8 mouse cellular contexts compared by ENCODE assay signal in the genomic region with DNA sequence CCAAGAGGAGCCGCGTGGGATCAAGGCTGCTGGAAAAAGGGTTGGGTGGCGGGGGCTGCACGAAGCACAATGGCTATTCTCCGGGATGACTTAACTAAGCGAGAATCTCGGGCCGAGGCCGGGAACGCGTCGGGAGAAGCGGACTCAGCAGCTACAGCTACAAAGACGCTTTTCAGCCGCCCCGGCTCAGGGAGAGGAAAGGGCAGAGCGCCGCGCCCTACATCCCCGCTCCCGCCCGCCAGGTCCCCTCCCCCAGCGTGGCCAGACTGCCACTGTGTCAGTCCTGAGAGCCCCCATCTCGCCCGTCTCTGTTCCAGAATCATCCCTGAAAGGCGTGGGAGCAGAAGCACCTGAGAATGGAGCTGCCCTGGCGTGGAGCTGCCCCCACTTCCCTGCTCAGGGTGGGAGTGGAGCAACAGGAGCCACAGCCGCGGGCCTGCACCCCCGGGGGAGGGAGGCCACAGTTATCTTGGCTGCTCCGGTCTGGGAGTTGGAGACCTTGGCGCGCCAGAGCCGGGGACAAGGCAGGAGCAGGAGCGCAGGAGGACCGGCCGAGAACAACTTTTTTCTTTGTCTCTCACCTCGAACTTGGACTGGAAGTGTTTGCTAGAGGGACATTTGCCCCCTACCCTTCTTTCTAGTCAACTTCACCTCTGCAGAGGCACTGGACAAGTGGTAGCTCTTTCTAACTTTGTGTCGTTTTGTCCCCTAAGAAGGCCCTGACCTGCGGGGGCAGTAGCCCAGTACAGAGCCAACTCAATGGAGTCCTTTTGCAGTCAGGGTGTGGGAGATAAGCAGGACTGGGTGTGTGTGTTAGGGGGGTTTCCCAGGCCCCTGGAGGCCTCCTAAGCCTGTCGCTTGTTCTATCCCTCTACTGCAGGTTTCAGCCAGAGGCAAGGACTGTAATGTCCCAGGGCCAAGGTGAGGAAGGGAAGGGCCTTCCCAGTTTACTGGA. TPM values are rescaled to one million over a fixed set of nuclear protein-coding genes. Genes with fewer than 3 reads are reported as not detected.
DNase-seq lines count a peak whose midpoint lies in the region; ATAC-seq lines count a peak whose summit lies in the region.

No protein-coding gene starts in this region.

- H3K4me3 ChIP-seq in forebrain, embryonic 11.5 days (ENCODE audit: low read depth, low read length): peak overlapping the region; percentile 27
- H3K4me3 ChIP-seq in intestine, embryonic 14.5 days (ENCODE audit: low read depth, low read length): peak overlapping the region; percentile 13
- peak overlapping the region; percentile 39 for H3K4me3 ChIP-seq in lung, embryonic 16.5 days (ENCODE audit: low read length)

- under 1% methylated on average over 40 of the region's 41 CpGs for WGBS in forebrain, embryonic 11.5 days
- 2% methylated on average over 41 of the region's 41 CpGs for WGBS in intestine, embryonic 14.5 days
- WGBS in lung, embryonic 16.5 days: 5% methylated on average over 40 of the region's 41 CpGs

- peak overlapping the region; percentile 46 for H3K4me2 ChIP-seq in forebrain, embryonic 11.5 days (ENCODE audit: low read depth, low read length, severe bottlenecking)
- peak overlapping the region; percentile 38 for H3K4me2 ChIP-seq in intestine, embryonic 14.5 days (ENCODE audit: low read length)
- peak overlapping the region; percentile 54 for H3K4me2 ChIP-seq in lung, embryonic 16.5 days (ENCODE audit: low read depth, low read length)

- H3K9me3 ChIP-seq in forebrain, embryonic 11.5 days (ENCODE audit: control insufficient read depth, low read length): no peaks in the 10 kb centered on the region
- no peaks in the 10 kb centered on the region for H3K9me3 ChIP-seq in intestine, embryonic 14.5 days (ENCODE audit: control insufficient read depth, low read length)
- no peaks in the 10 kb centered on the region for H3K9me3 ChIP-seq in lung, embryonic 16.5 days (ENCODE audit: control insufficient read depth, low read length)

- peak; percentile 29; the same call in 1 of the 2 replicates for ATAC-seq in forebrain, embryonic 11.5 days (replicated peaks; ENCODE audit: low FRiP score)
- ATAC-seq in intestine, embryonic 14.5 days (replicated peaks; ENCODE audit: low FRiP score, low TSS enrichment, low read depth): no peak
- no peak for ATAC-seq in lung, embryonic 16.5 days (ENCODE audit: low read depth)

- H3K36me3 ChIP-seq in forebrain, embryonic 11.5 days (ENCODE audit: control insufficient read depth, insufficient read depth, low read length): no peaks in the 10 kb centered on the region
- H3K36me3 ChIP-seq in intestine, embryonic 14.5 days (ENCODE audit: control insufficient read depth, insufficient read depth, low read length): no peaks in the 10 kb centered on the region
- H3K36me3 ChIP-seq in lung, embryonic 16.5 days (ENCODE audit: control insufficient read depth, insufficient read depth, low read length): no peaks in the 10 kb centered on the region

- H3K4me1 ChIP-seq in forebrain, embryonic 11.5 days (replicated peaks; ENCODE audit: control insufficient read depth, insufficient read depth, low read length): peaks cover 37% of the 10 kb centered on the region
- H3K4me1 ChIP-seq in intestine, embryonic 14.5 days (replicated peaks; ENCODE audit: control insufficient read depth, insufficient read depth, low read length): peaks cover 21% of the 10 kb centered on the region
- peaks cover 36% of the 10 kb centered on the region for H3K4me1 ChIP-seq in lung, embryonic 16.5 days (replicated peaks; ENCODE audit: control insufficient read depth, insufficient read depth, low read length)

- H3K27ac ChIP-seq in forebrain, embryonic 11.5 days (ENCODE audit: low read depth, low read length): no peak overlapping the region
- no peak overlapping the region for H3K27ac ChIP-seq in intestine, embryonic 14.5 days (ENCODE audit: low read depth)
- no peak overlapping the region; the same call in 1 of the 2 replicates for H3K27ac ChIP-seq in lung, embryonic 16.5 days (ENCODE audit: low read length)

- H3K27me3 ChIP-seq in forebrain, embryonic 11.5 days (ENCODE audit: control insufficient read depth, insufficient read depth, low read length): peaks cover 85% of the 10 kb centered on the region
- H3K27me3 ChIP-seq in intestine, embryonic 14.5 days (replicated peaks; ENCODE audit: control insufficient read depth, insufficient read depth, low read length): peaks cover 92% of the 10 kb centered on the region
- H3K27me3 ChIP-seq in lung, embryonic 16.5 days (ENCODE audit: control insufficient read depth, insufficient read depth, low read depth, low read length): peaks cover 62% of the 10 kb centered on the region

- peak; percentile 42 for DNase-seq in thymus, postnatal 4 days
- no peak for DNase-seq in thymus, postnatal 25 days
- DNase-seq in forebrain, embryonic 11.5 days (ENCODE audit: low spot score): peak; percentile 78
- DNase-seq in intestine, embryonic 14.5 days (ENCODE audit: low spot score): peak; percentile 73
- DNase-seq in testis, postnatal 10 days (ENCODE audit: low spot score): peak; percentile 84
- DNase-seq in spleen, adult 12 weeks (ENCODE audit: low spot score): no peak
- DNase-seq in left cerebral cortex, adult 18-20 months (ENCODE audit: low spot score in 2 of 2): no peak

- H3K9ac ChIP-seq in forebrain, embryonic 11.5 days (ENCODE audit: low read length): peak overlapping the region; percentile 56
- no peak overlapping the region for H3K9ac ChIP-seq in intestine, embryonic 14.5 days (ENCODE audit: low read length)
- peak overlapping the region; percentile 52 for H3K9ac ChIP-seq in lung, embryonic 16.5 days (ENCODE audit: low read length)

RNA-seq across cellular contexts. Expression of gene Rhebl1, which starts 1.6 kb away (rescaled TPM):
- polyA plus RNA-seq in forebrain, embryonic 11.5 days (2014; fragmentation: Nextera tagmentation; extraction: Ambion mirVana): 12.5 and 14.1 TPM in 2 replicates
- 9.5 and 11.4 TPM in 2 replicates for polyA plus RNA-seq in intestine, embryonic 14.5 days (2014; fragmentation: Nextera tagmentation; extraction: Ambion mirVana)
- 9.4 and 12.1 TPM in 2 replicates for polyA plus RNA-seq in lung, embryonic 16.5 days (2015; fragmentation: Nextera tagmentation; extraction: Ambion mirVana)
- 10 to 100 TPM in 1 of 2 experiments, 1 to 10 TPM in 1; 8.6 to 12.9 TPM for total RNA-seq in left cerebral cortex, adult 18-20 months (2021)

RNA-seq across cellular contexts. Expression of gene Dhh, which starts 2.4 kb away (rescaled TPM):
- 0.28 and 0.29 TPM in 2 replicates for polyA plus RNA-seq in forebrain, embryonic 11.5 days (2014; fragmentation: Nextera tagmentation; extraction: Ambion mirVana)
- 0.62 and 1.0 TPM in 2 replicates for polyA plus RNA-seq in intestine, embryonic 14.5 days (2014; fragmentation: Nextera tagmentation; extraction: Ambion mirVana)
- 1.4 and 2.4 TPM in 2 replicates for polyA plus RNA-seq in lung, embryonic 16.5 days (2015; fragmentation: Nextera tagmentation; extraction: Ambion mirVana)
- total RNA-seq in left cerebral cortex, adult 18-20 months (2021): under 1 TPM; 0.21 to 0.26 TPM

RNA-seq across cellular contexts. Expression of gene Lmbr1l, which starts 22.1 kb away (rescaled TPM):
- 8.7 and 9.4 TPM in 2 replicates for polyA plus RNA-seq in forebrain, embryonic 11.5 days (2014; fragmentation: Nextera tagmentation; extraction: Ambion mirVana)
- polyA plus RNA-seq in intestine, embryonic 14.5 days (2014; fragmentation: Nextera tagmentation; extraction: Ambion mirVana): 4.1 and 5.5 TPM in 2 replicates
- polyA plus RNA-seq in lung, embryonic 16.5 days (2015; fragmentation: Nextera tagmentation; extraction: Ambion mirVana): 15.7 and 17.3 TPM in 2 replicates
- total RNA-seq in left cerebral cortex, adult 18-20 months (2021): 10 to 100 TPM; 12.9 to 17.9 TPM

RNA-seq across cellular contexts. Expression of gene Kmt2d, which starts 24.9 kb away (rescaled TPM):
- 20.1 and 20.6 TPM in 2 replicates for polyA plus RNA-seq in forebrain, embryonic 11.5 days (2014; fragmentation: Nextera tagmentation; extraction: Ambion mirVana)
- 16.2 and 17.5 TPM in 2 replicates for polyA plus RNA-seq in intestine, embryonic 14.5 days (2014; fragmentation: Nextera tagmentation; extraction: Ambion mirVana)
- polyA plus RNA-seq in lung, embryonic 16.5 days (2015; fragmentation: Nextera tagmentation; extraction: Ambion mirVana): 11.9 and 12.7 TPM in 2 replicates
- 10 to 100 TPM; 74.3 to 77.8 TPM for total RNA-seq in left cerebral cortex, adult 18-20 months (2021)

RNA-seq across cellular contexts. Expression of gene Tuba1b, which starts 38.5 kb away (rescaled TPM):
- 2,366 and 2,605 TPM in 2 replicates for polyA plus RNA-seq in forebrain, embryonic 11.5 days (2014; fragmentation: Nextera tagmentation; extraction: Ambion mirVana)
- polyA plus RNA-seq in intestine, embryonic 14.5 days (2014; fragmentation: Nextera tagmentation; extraction: Ambion mirVana): 1,667 and 1,776 TPM in 2 replicates
- polyA plus RNA-seq in lung, embryonic 16.5 days (2015; fragmentation: Nextera tagmentation; extraction: Ambion mirVana): 1,812 and 1,892 TPM in 2 replicates
- total RNA-seq in left cerebral cortex, adult 18-20 months (2021): 100 to 1,000 TPM; 584 to 602 TPM

Comparison
In these comparisons a context has a peak if more than half of its experiments do, and no peak if none do; other contexts are left out.
1. DNase-seq: peak in thymus, postnatal 4 days (single experiment), forebrain, embryonic 11.5 days (single experiment), intestine, embryonic 14.5 days (single experiment) and testis, postnatal 10 days (single experiment); none in thymus, postnatal 25 days (single experiment), spleen, adult 12 weeks (single experiment) and left cerebral cortex, adult 18-20 months (0 of 2).
2. Peak in every context shown above with its lines, with median percentiles within 50 percentile points of each other: H3K4me2 ChIP-seq and H3K4me3 ChIP-seq.